Mouse (Mus musculus) intestine, embryonic 16.5 days (tissue): ENCODE measurements around the gene E2f1. TPM values are rescaled to one million over a fixed set of nuclear protein-coding genes. Genes with fewer than 3 reads are reported as not detected.

ENCODE experiments used
- ATAC-seq: fragments of 200-750 bp; cut with Nextera tagmentation; 2 replicates; pipeline ENCODE4 v1.8.0; 2017; ENCODE audit warnings: moderate TSS enrichment, moderate library complexity
- H3K27ac ChIP-seq: fragments of 300-500 bp; sonication (generic); 2 replicates; pipeline ENCODE4 v1.5.1; 2014; ENCODE audit warnings: mild to moderate bottlenecking, low read length
- H3K27me3 ChIP-seq: fragments of 300-500 bp; sonication (generic); replicated peaks from 2 replicates; pipeline ENCODE4 v1.6.1; 2014; ENCODE audit warnings: low read length, control low read depth, mixed read lengths; ENCODE audit not compliant: control insufficient read depth, insufficient read depth
- H3K36me3 ChIP-seq: fragments of 300-500 bp; sonication (generic); 2 replicates; pipeline ENCODE4 v1.6.1; 2014; ENCODE audit warnings: low read length, control low read depth; ENCODE audit not compliant: control insufficient read depth, insufficient read depth
- H3K4me1 ChIP-seq: fragments of 300-500 bp; sonication (generic); 2 replicates; pipeline ENCODE4 v1.6.1; 2014; ENCODE audit warnings: low read length, control low read depth, mixed read lengths; ENCODE audit not compliant: control insufficient read depth, insufficient read depth
- H3K4me2 ChIP-seq: fragments of 300-500 bp; sonication (generic); 2 replicates; pipeline ENCODE4 v1.6.1; 2014; ENCODE audit warnings: low read depth, low read length, control low read depth
- H3K4me3 ChIP-seq: fragments of 300-500 bp; sonication (generic); 2 replicates; pipeline ENCODE4 v1.5.1; 2014; ENCODE audit warnings: mild to moderate bottlenecking, low read length
- H3K9ac ChIP-seq: fragments of 300-500 bp; sonication (generic); 2 replicates; pipeline ENCODE4 v1.6.1; 2014; ENCODE audit warnings: low read depth, low read length
- H3K9me3 ChIP-seq: fragments of 300-500 bp; sonication (generic); 2 replicates; pipeline ENCODE4 v1.6.1; 2016; ENCODE audit warnings: low read length, control low read depth; ENCODE audit not compliant: control insufficient read depth
- WGBS: fragments of 180-500 bp; shearing (Covaris S2); extraction: QIAGEN DNeasy Blood & Tissue Kit; methylation state at CpG from one replicate; pipeline ENCODE4 v1.1.7; 2014; 5-methylcytosine and 5-hydroxymethylcytosine counted together
- polyA plus RNA-seq: library from polyadenylated mRNA; unstranded; fragments of >200 nt; fragmentation: Nextera tagmentation; extraction: Ambion mirVana; gene quantifications from 2 replicates; pipeline ENCODE4 v1.2.1, GENCODE M21; 2015

The E2f1 gene
- 5.8 and 9.5 TPM in 2 replicates for polyA plus RNA-seq

- Histone ChIP-seq H3K27ac (peak within 1 kb of the TSS; percentile 76), H3K9me3 (no peaks in the 10 kb centered on the region), H3K27me3 (no peaks in the 10 kb centered on the region), H3K36me3 (no peaks in the 10 kb centered on the region), H3K9ac (peak within 1 kb of the TSS; percentile 76), H3K4me2 (peak within 1 kb of the TSS; percentile 75), H3K4me3 (peak within 1 kb of the TSS; percentile 77), H3K4me1 (peaks cover 31% of the 10 kb centered on the region)
- WGBS, result 0% methylated on average over 44 of the region's 44 CpGs
- peak; percentile 97 for ATAC-seq
Observed at GRCm38 (mm10) chr2:154569836-154570286, at the start of gene E2f1. TSS of gene E2f1 (minus strand) at chr2:154569892.

- no peak overlapping the region for H3K9ac ChIP-seq
- WGBS, result 88% methylated on average over 3 of the region's 3 CpGs
- H3K9me3 ChIP-seq, result no peaks in the 10 kb centered on the region
- H3K4me1 ChIP-seq, result peaks cover 17% of the 10 kb centered on the region
- H3K4me3 ChIP-seq, result no peak overlapping the region
- no peak overlapping the region for H3K27ac ChIP-seq
- no peak overlapping the region for H3K4me2 ChIP-seq
- ATAC-seq, result no peak
- H3K27me3 ChIP-seq, result no peaks in the 10 kb centered on the region
- H3K36me3 ChIP-seq, result no peaks in the 10 kb centered on the region
Observed at GRCm38 (mm10) chr2:154617061-154617460, 47.4 kb upstream of the E2f1 start.

GRCm38 (mm10) chr2:154615674-154616073, 46.0 kb upstream of the E2f1 start:
- Histone ChIP-seq H3K27me3 (no peaks in the 10 kb centered on the region), H3K9ac (no peak overlapping the region), H3K36me3 (no peaks in the 10 kb centered on the region), H3K4me3 (no peak overlapping the region), H3K4me2 (no peak overlapping the region), H3K9me3 (no peaks in the 10 kb centered on the region), H3K4me1 (peaks cover 17% of the 10 kb centered on the region), H3K27ac (no peak overlapping the region)
- no peak for ATAC-seq
- WGBS, result 85% methylated on average over 5 of the region's 5 CpGs

GRCm38 (mm10) chr2:154614841-154615576, 45.3 kb upstream of the E2f1 start:
- no peak overlapping the region for H3K27ac ChIP-seq
- 66% methylated on average over 19 of the region's 19 CpGs for WGBS
- H3K4me1 ChIP-seq, result peaks cover 17% of the 10 kb centered on the region
- ATAC-seq, result no peak
- no peaks in the 10 kb centered on the region for H3K36me3 ChIP-seq
- no peak overlapping the region for H3K9ac ChIP-seq
- no peaks in the 10 kb centered on the region for H3K9me3 ChIP-seq
- H3K4me3 ChIP-seq, result no peak overlapping the region
- peak overlapping the region; percentile 10; the same call in 1 of the 2 replicates for H3K4me2 ChIP-seq
- no peaks in the 10 kb centered on the region for H3K27me3 ChIP-seq

- Histone ChIP-seq H3K4me3 (peak within 1 kb of the TSS; percentile 65), H3K9me3 (no peaks in the 10 kb centered on the region), H3K4me2 (peak within 1 kb of the TSS; percentile 83), H3K27me3 (no peaks in the 10 kb centered on the region), H3K4me1 (peaks cover 17% of the 10 kb centered on the region), H3K9ac (peak within 1 kb of the TSS; percentile 91), H3K27ac (peak within 1 kb of the TSS; percentile 99), H3K36me3 (no peaks in the 10 kb centered on the region)
- under 1% methylated on average over 82 of the region's 98 CpGs for WGBS
- ATAC-seq, result peak; percentile 97
Observed at GRCm38 (mm10) chr2:154613118-154614115, 43.7 kb upstream of the E2f1 start, which contains the start of the genes Zfp341 and 4930519P11Rik. TSS of gene Zfp341 (plus strand) at chr2:154613297. TSS of gene 4930519P11Rik (minus strand) at chr2:154613437.

GRCm38 (mm10) chr2:154609050-154609767, 39.5 kb upstream of the E2f1 start:
- peaks cover 8% of the 10 kb centered on the region for H3K4me1 ChIP-seq
- no peak overlapping the region for H3K4me2 ChIP-seq
- no peak overlapping the region for H3K9ac ChIP-seq
- H3K9me3 ChIP-seq, result no peaks in the 10 kb centered on the region
- ATAC-seq, result no peak
- H3K4me3 ChIP-seq, result no peak overlapping the region
- no peak overlapping the region for H3K27ac ChIP-seq
- H3K27me3 ChIP-seq, result no peaks in the 10 kb centered on the region
- no peaks in the 10 kb centered on the region for H3K36me3 ChIP-seq
- 67% methylated on average over 10 of the region's 10 CpGs for WGBS

GRCm38 (mm10) chr2:154606965-154607364, 37.3 kb upstream of the E2f1 start:
- Histone ChIP-seq H3K9ac (no peak overlapping the region), H3K36me3 (no peaks in the 10 kb centered on the region), H3K27ac (no peak overlapping the region), H3K4me3 (no peak overlapping the region), H3K9me3 (no peaks in the 10 kb centered on the region), H3K4me2 (no peak overlapping the region), H3K27me3 (no peaks in the 10 kb centered on the region), H3K4me1 (peaks cover 3% of the 10 kb centered on the region; the same call in 1 of the 2 replicates)
- 73% methylated on average over 1 of the region's 1 CpGs for WGBS
- no peak for ATAC-seq

GRCm38 (mm10) chr2:154604156-154604555, 34.5 kb upstream of the E2f1 start:
- Histone ChIP-seq H3K9me3 (no peaks in the 10 kb centered on the region), H3K9ac (peak overlapping the region; percentile 56), H3K27me3 (no peaks in the 10 kb centered on the region), H3K36me3 (no peaks in the 10 kb centered on the region), H3K27ac (peak overlapping the region; percentile 42; the same call in 1 of the 2 replicates), H3K4me3 (peak overlapping the region; percentile 69), H3K4me2 (peak overlapping the region; percentile 76), H3K4me1 (peaks cover 3% of the 10 kb centered on the region; the same call in 1 of the 2 replicates)
- WGBS, result 35% methylated on average over 7 of the region's 7 CpGs
- ATAC-seq, result peak; percentile 9
